Mouse (Mus musculus): Measurements from ENCODE around the gene Mettl11b. TPM values are rescaled to one million over a fixed set of nuclear protein-coding genes. Genes with fewer than 3 reads are reported as not detected.

The Mettl11b gene
- polyA plus RNA-seq, 1 experiment, result 0.18 TPM

GRCm38 (mm10) chr1:163657766-163658534 is 67.1 kb downstream of the Mettl11b start:
- H3K4me1 ChIP-seq (ENCODE audit: control insufficient read depth, insufficient read depth, low read length), result no peaks in the 10 kb centered on the region
- no peak overlapping the region for H3K4me3 ChIP-seq (replicated peaks; ENCODE audit: extremely low read depth, low read depth, low read length)
- no peak for DNase-seq
- TF ChIP-seq POLR2A (IDR thresholded peaks at IDR 0.05; ENCODE audit: borderline replicate concordance, extremely low read depth, low read depth, low read length) (no peak), CTCF (IDR thresholded peaks at IDR 0.05; ENCODE audit: insufficient read depth, low read length) (no peak)
- WGBS, result 66% methylated on average over 7 of the region's 7 CpGs

- TF ChIP-seq POLR2A (IDR thresholded peaks at IDR 0.05; ENCODE audit: borderline replicate concordance, extremely low read depth, low read depth, low read length) (no peak), CTCF (IDR thresholded peaks at IDR 0.05; ENCODE audit: insufficient read depth, low read length) (no peak)
- no peak for DNase-seq
- Histone ChIP-seq H3K4me1 (ENCODE audit: control insufficient read depth, insufficient read depth, low read length) (no peaks in the 10 kb centered on the region), H3K4me3 (replicated peaks; ENCODE audit: extremely low read depth, low read depth, low read length) (no peak overlapping the region)
- 42% methylated on average over 2 of the region's 2 CpGs for WGBS
Observed at GRCm38 (mm10) chr1:163657056-163657455, 68.0 kb downstream of the Mettl11b start.

GRCm38 (mm10) chr1:163656432-163656831 is 68.6 kb downstream of the Mettl11b start:
- no peak for DNase-seq
- Histone ChIP-seq H3K4me3 (replicated peaks; ENCODE audit: extremely low read depth, low read depth, low read length) (no peak overlapping the region), H3K4me1 (ENCODE audit: control insufficient read depth, insufficient read depth, low read length) (no peaks in the 10 kb centered on the region)
- TF ChIP-seq CTCF (IDR thresholded peaks at IDR 0.05; ENCODE audit: insufficient read depth, low read length) (no peak), POLR2A (IDR thresholded peaks at IDR 0.05; ENCODE audit: borderline replicate concordance, extremely low read depth, low read depth, low read length) (no peak)
- 84% methylated on average over 5 of the region's 5 CpGs for WGBS

Other genes with a start within 250 kb of the Mettl11b start
- 4.9 and 7.0 TPM in 2 replicates for gene Kifap3, start 54.4 kb upstream of the Mettl11b start, polyA plus RNA-seq (2012; rRNA removed)
- gene Scyl3, start 203.9 kb upstream of the Mettl11b start, polyA plus RNA-seq (2012; rRNA removed), result 6.3 and 7.1 TPM in 2 replicates

Data from lung, adult 2 months (tissue).